ENCODE assay signal across 21 mouse cellular contexts in genomic region chr12:116264756-116265155, GRCm38 (mm10). TPM values are rescaled to one million over a fixed set of nuclear protein-coding genes. Genes with fewer than 3 reads are reported as not detected.
"Had no signal": no experiment of that assay in that cellular context is flagged by ENCODE, and none has a peak within 500 bp of the region (broad histone marks: within the 10 kb centered on the region; RNA-seq: fewer than 3 reads in every experiment).

No protein-coding gene starts in this region.

- H3K36me3 ChIP-seq: limb, embryonic 15.5 days; midbrain, embryonic 13.5 days; neural tube, embryonic 15.5 days had no signal

- H3K4me2 ChIP-seq: limb, embryonic 15.5 days; lung, embryonic 14.5 days; midbrain, embryonic 13.5 days; neural tube, embryonic 15.5 days had no signal

- H3K27me3 ChIP-seq: limb, embryonic 15.5 days; neural tube, embryonic 15.5 days had no signal

- ATAC-seq: intestine, postnatal 0 days; midbrain, embryonic 13.5 days had no signal

- H3K4me3 ChIP-seq: left cerebral cortex, adult 2 months; limb, embryonic 15.5 days; midbrain, embryonic 13.5 days; myocyte; neural tube, embryonic 15.5 days had no signal

- H3K9ac ChIP-seq: limb, embryonic 15.5 days; lung, embryonic 14.5 days; midbrain, embryonic 13.5 days; neural tube, embryonic 15.5 days had no signal

- H3K9me3 ChIP-seq: limb, embryonic 15.5 days; midbrain, embryonic 13.5 days; neural tube, embryonic 15.5 days had no signal

- H3K4me1 ChIP-seq: limb, embryonic 15.5 days had no signal

- DNase-seq: kidney, adult 8-10 months; kidney, postnatal 25 days; lung, embryonic 14.5 days; lung, postnatal 10 days; right cerebral cortex, postnatal 25 days; thymus, postnatal 4 days had no signal

- H3K27ac ChIP-seq: left cerebral cortex, adult 2 months; limb, embryonic 15.5 days; macrophage; midbrain, embryonic 13.5 days; neural tube, embryonic 15.5 days had no signal

RNA-seq across cellular contexts. Expression of gene Gm11027, which starts 10.4 kb away (rescaled TPM):
- total RNA-seq: layer of hippocampus, postnatal 25 days; left cerebral cortex, adult 2 months; left cerebral cortex, postnatal 14 days had no signal
- polyA plus RNA-seq: intestine, postnatal 0 days; kidney, embryonic 16.5 days; limb, embryonic 11.5 days; limb, embryonic 15.5 days; lung, embryonic 14.5 days; macrophage; midbrain, embryonic 13.5 days; myocyte; neural tube, embryonic 11.5 days; neural tube, embryonic 15.5 days; small intestine, adult 2 months; stomach, embryonic 16.5 days; thymus, postnatal 0 days had no signal
